13 mouse cellular contexts compared by ENCODE assay signal in genomic region chr5:12549046-12549669, GRCm38 (mm10).
DNase-seq lines count a peak whose midpoint lies in the region; ATAC-seq and TF ChIP-seq lines count a peak whose summit lies in the region.
"Had no signal": no experiment of that assay in that cellular context is flagged by ENCODE, and none has a peak within 500 bp of the region (broad histone marks: within the 10 kb centered on the region; RNA-seq: fewer than 3 reads in every experiment).

No protein-coding gene starts in this region.

- H3K9ac ChIP-seq in hindbrain, postnatal 0 days (replicated peaks; ENCODE audit: low read length) = no peak overlapping the region
- H3K9ac ChIP-seq in hindbrain, embryonic 16.5 days (ENCODE audit: low read depth, low read length) = no peak overlapping the region
- no peak overlapping the region for H3K9ac ChIP-seq in midbrain, postnatal 0 days (replicated peaks; ENCODE audit: low read length, poor library complexity, severe bottlenecking)
- H3K9ac ChIP-seq in midbrain, embryonic 11.5 days (ENCODE audit: low read length) = no peak overlapping the region
- H3K9ac ChIP-seq: limb, embryonic 13.5 days; midbrain, embryonic 12.5 days had no signal

- H3K79me2 ChIP-seq in myocyte (ENCODE audit: control insufficient read depth, insufficient read depth) = no peaks in the 10 kb centered on the region

- ATAC-seq in hindbrain, postnatal 0 days = no peak
- no peak for ATAC-seq in hindbrain, embryonic 16.5 days
- ATAC-seq in midbrain, postnatal 0 days (ENCODE audit: low FRiP score) = no peak
- ATAC-seq in midbrain, embryonic 11.5 days (ENCODE audit: low FRiP score) = no peak

- no peaks in the 10 kb centered on the region for H3K9me3 ChIP-seq in hindbrain, postnatal 0 days (ENCODE audit: low read length)
- no peaks in the 10 kb centered on the region for H3K9me3 ChIP-seq in hindbrain, embryonic 16.5 days (ENCODE audit: control insufficient read depth, low read length)
- no peaks in the 10 kb centered on the region for H3K9me3 ChIP-seq in midbrain, postnatal 0 days (ENCODE audit: low read length)
- no peaks in the 10 kb centered on the region for H3K9me3 ChIP-seq in midbrain, embryonic 11.5 days (ENCODE audit: control insufficient read depth, low read length)
- H3K9me3 ChIP-seq: heart, embryonic 10.5 days; limb, embryonic 13.5 days; midbrain, embryonic 12.5 days had no signal

- H3K4me1 ChIP-seq in hindbrain, postnatal 0 days (ENCODE audit: insufficient read depth, low read length) = no peaks in the 10 kb centered on the region
- H3K4me1 ChIP-seq in hindbrain, embryonic 16.5 days (ENCODE audit: control insufficient read depth, insufficient read depth, low read depth, low read length) = no peaks in the 10 kb centered on the region
- no peaks in the 10 kb centered on the region for H3K4me1 ChIP-seq in midbrain, postnatal 0 days (ENCODE audit: insufficient read depth, low read length)
- no peaks in the 10 kb centered on the region for H3K4me1 ChIP-seq in midbrain, embryonic 11.5 days (ENCODE audit: control insufficient read depth, insufficient read depth, low read length)
- H3K4me1 ChIP-seq: heart, embryonic 10.5 days; limb, embryonic 13.5 days; midbrain, embryonic 12.5 days had no signal

- H3K36me3 ChIP-seq in hindbrain, postnatal 0 days (ENCODE audit: insufficient read depth, low read length) = no peaks in the 10 kb centered on the region
- H3K36me3 ChIP-seq in hindbrain, embryonic 16.5 days (ENCODE audit: control insufficient read depth, insufficient read depth, low read length) = no peaks in the 10 kb centered on the region
- no peaks in the 10 kb centered on the region for H3K36me3 ChIP-seq in midbrain, postnatal 0 days (ENCODE audit: insufficient read depth, low read length)
- H3K36me3 ChIP-seq in midbrain, embryonic 11.5 days (ENCODE audit: control insufficient read depth, insufficient read depth, low read length) = no peaks in the 10 kb centered on the region
- H3K36me3 ChIP-seq in myocyte (ENCODE audit: control insufficient read depth, insufficient read depth) = peaks cover 6% of the 10 kb centered on the region
- H3K36me3 ChIP-seq: heart, embryonic 10.5 days; limb, embryonic 13.5 days; midbrain, embryonic 12.5 days had no signal

- 86% methylated on average over 8 of the region's 8 CpGs for WGBS in hindbrain, postnatal 0 days
- 92% methylated on average over 8 of the region's 8 CpGs for WGBS in hindbrain, embryonic 16.5 days
- 82% methylated on average over 8 of the region's 8 CpGs for WGBS in midbrain, postnatal 0 days
- WGBS in midbrain, embryonic 11.5 days = 91% methylated on average over 8 of the region's 8 CpGs

- no peak overlapping the region for H3ac ChIP-seq in myocyte (ENCODE audit: control insufficient read depth, insufficient read length)

- H3K4me3 ChIP-seq in hindbrain, postnatal 0 days (ENCODE audit: low read length) = no peak overlapping the region
- H3K4me3 ChIP-seq in hindbrain, embryonic 16.5 days (ENCODE audit: low read length) = no peak overlapping the region
- no peak overlapping the region for H3K4me3 ChIP-seq in midbrain, postnatal 0 days (ENCODE audit: low read depth, low read length)
- no peak overlapping the region for H3K4me3 ChIP-seq in midbrain, embryonic 11.5 days (ENCODE audit: low read depth, low read length)
- H3K4me3 ChIP-seq in myocyte = no peak overlapping the region
- H3K4me3 ChIP-seq: heart, embryonic 10.5 days; limb, embryonic 13.5 days; midbrain, embryonic 12.5 days had no signal

- H3K4me2 ChIP-seq in hindbrain, postnatal 0 days (ENCODE audit: low read depth, low read length) = no peak overlapping the region
- no peak overlapping the region for H3K4me2 ChIP-seq in hindbrain, embryonic 16.5 days (ENCODE audit: low read length)
- H3K4me2 ChIP-seq in midbrain, postnatal 0 days (ENCODE audit: low read depth, low read length, poor library complexity, severe bottlenecking) = no peak overlapping the region
- no peak overlapping the region for H3K4me2 ChIP-seq in midbrain, embryonic 11.5 days
- H3K4me2 ChIP-seq in myocyte (ENCODE audit: low read depth) = peak overlapping the region; percentile 16
- H3K4me2 ChIP-seq: limb, embryonic 13.5 days; midbrain, embryonic 12.5 days had no signal

- intact Hi-C loops in left cerebral cortex, postnatal 36 days (cut with DNase I) = no loop called here

- peak; percentile 48 for DNase-seq in hindbrain, postnatal 0 days (ENCODE audit: low spot score)
- peak; percentile 44 for DNase-seq in midbrain, postnatal 0 days (ENCODE audit: low spot score)
- DNase-seq in midbrain, embryonic 11.5 days (ENCODE audit: low spot score, missing footprints) = no peak
- peak; percentile 3 for DNase-seq in c-Kit-positive CD71-positive TER-119-negative erythroid progenitor cells, embryonic 14.5 days (ENCODE audit: low read depth)
- DNase-seq in adrenal gland, postnatal 14 days = no peak
- DNase-seq in left cerebral cortex, postnatal 36 days (ENCODE audit: low spot score in 2 of 2) = no peak
- DNase-seq: kidney, adult 2 months; layer of hippocampus, adult 9-11 months had no signal

- no peak for TF ChIP-seq CTCF in hindbrain, postnatal 0 days (IDR thresholded peaks at IDR 0.05; ENCODE audit: low read depth)
- no peak for TF ChIP-seq CTCF in midbrain, postnatal 0 days (IDR thresholded peaks at IDR 0.05)

- no peak for TF ChIP-seq POLR2A in myocyte (IDR thresholded peaks at IDR 0.05; ENCODE audit: insufficient read length, low read depth)

- no peaks in the 10 kb centered on the region for H3K27me3 ChIP-seq in hindbrain, postnatal 0 days (ENCODE audit: insufficient read depth, low read length)
- H3K27me3 ChIP-seq in hindbrain, embryonic 16.5 days (replicated peaks; ENCODE audit: control insufficient read depth, insufficient read depth, low read length) = no peaks in the 10 kb centered on the region
- no peaks in the 10 kb centered on the region for H3K27me3 ChIP-seq in midbrain, postnatal 0 days (ENCODE audit: insufficient read depth, low read length)
- no peaks in the 10 kb centered on the region for H3K27me3 ChIP-seq in midbrain, embryonic 11.5 days (ENCODE audit: control insufficient read depth, insufficient read depth, low read length)
- no peaks in the 10 kb centered on the region for H3K27me3 ChIP-seq in myocyte (ENCODE audit: control insufficient read depth, insufficient read depth, insufficient read length)
- H3K27me3 ChIP-seq: limb, embryonic 13.5 days; midbrain, embryonic 12.5 days had no signal

- no peak overlapping the region for H3K27ac ChIP-seq in hindbrain, postnatal 0 days
- H3K27ac ChIP-seq in hindbrain, embryonic 16.5 days (ENCODE audit: low read depth, low read length) = no peak overlapping the region
- no peak overlapping the region for H3K27ac ChIP-seq in midbrain, postnatal 0 days (ENCODE audit: low read depth, low read length)
- no peak overlapping the region for H3K27ac ChIP-seq in midbrain, embryonic 11.5 days (ENCODE audit: low read depth, low read length)
- H3K27ac ChIP-seq: heart, embryonic 10.5 days; limb, embryonic 13.5 days; midbrain, embryonic 12.5 days had no signal

TF ChIP-seq in myocyte, 11 proteins besides CTCF, POLR2A, EP300 and RAD21:
- no peak for TF ChIP-seq MAX (IDR thresholded peaks at IDR 0.05; ENCODE audit: low read depth)
- TF ChIP-seq TCF3 (IDR thresholded peaks at IDR 0.05; ENCODE audit: insufficient read length, low read depth) = no peak
- TF ChIP-seq MYOG (IDR thresholded peaks at IDR 0.05; ENCODE audit: control insufficient read depth in 1 of 3, insufficient read depth in 1 of 3, insufficient read length in 2 of 3, low read depth in 2 of 3) = no peak
- TF ChIP-seq E2F4 (IDR thresholded peaks at IDR 0.05; ENCODE audit: insufficient read depth) = no peak
- no peak for TF ChIP-seq REST (IDR thresholded peaks at IDR 0.05; ENCODE audit: insufficient read depth, insufficient read length)
- no peak for TF ChIP-seq SRF (IDR thresholded peaks at IDR 0.05; ENCODE audit: control insufficient read depth, insufficient read length, low read depth)
- no peak for TF ChIP-seq USF1 (IDR thresholded peaks at IDR 0.05; ENCODE audit: low read depth)
- TF ChIP-seq CEBPB (IDR thresholded peaks at IDR 0.05; ENCODE audit: insufficient read depth, poor library complexity, severe bottlenecking) = no peak
- TF ChIP-seq TCF12 (IDR thresholded peaks at IDR 0.05; ENCODE audit: insufficient read depth, poor library complexity, severe bottlenecking) = no peak
- no peak for TF ChIP-seq MYOD1 (IDR thresholded peaks at IDR 0.05; ENCODE audit: control insufficient read depth in 1 of 3, insufficient read length in 2 of 3, low read depth in 2 of 3)
- TF ChIP-seq POLR2AphosphoS2 (IDR thresholded peaks at IDR 0.05; ENCODE audit: insufficient read length, low read depth) = no peak

Comparison
In these comparisons a context has a peak if more than half of its experiments do, and no peak if none do; other contexts are left out.
1. DNase-seq: peak in hindbrain, postnatal 0 days (single experiment), midbrain, postnatal 0 days (single experiment) and c-Kit-positive CD71-positive TER-119-negative erythroid progenitor cells, embryonic 14.5 days (single experiment); none in midbrain, embryonic 11.5 days (single experiment), adrenal gland, postnatal 14 days (single experiment) and left cerebral cortex, postnatal 36 days (0 of 2).